Mouse (Mus musculus) mouse trophoblast stem cell (cell line): ENCODE data around the gene Sim2.

Source experiments
- in situ Hi-C, 2 experiments: fragments of 300-500 bp; cut with MseI, MboI; formaldehyde crosslinking; loops; 2 replicates in 1 of 2; 3 replicates in 1 of 2; pipeline ENCODE4 v1.15.1; 2025

The Sim2 gene

DNA sequence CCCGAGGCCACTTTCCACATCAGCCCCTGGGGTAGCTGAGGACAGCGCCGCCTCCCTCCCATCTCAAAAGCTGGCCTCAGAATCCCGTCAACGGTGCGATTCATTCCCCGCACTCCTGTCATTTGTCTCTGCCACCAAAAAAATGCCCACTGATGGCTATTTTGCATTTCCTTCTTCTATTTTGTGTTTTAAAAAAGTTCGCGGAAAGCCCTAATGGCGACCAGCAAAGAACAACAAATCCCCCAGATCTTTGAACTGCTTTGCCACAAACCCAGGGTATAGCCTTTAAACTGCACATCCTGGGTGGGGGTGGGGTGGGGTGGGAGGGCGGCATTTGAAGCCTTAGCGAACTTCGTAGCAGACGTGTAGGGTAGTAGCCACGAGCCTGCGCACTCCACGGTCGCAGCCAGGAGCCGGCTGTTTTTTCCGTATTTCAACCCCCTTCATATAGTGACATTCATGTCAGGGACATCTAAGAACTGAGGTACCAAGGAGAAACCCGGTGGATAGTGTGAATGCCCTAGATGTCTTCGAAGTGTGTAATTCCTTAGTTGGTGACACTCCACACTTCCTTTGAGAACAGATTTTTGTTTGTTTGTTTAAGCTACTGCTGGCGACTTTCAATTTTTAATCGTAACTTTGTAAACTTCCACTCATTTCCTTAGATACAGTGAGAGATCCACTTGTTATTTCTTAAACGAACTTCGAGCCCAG lies 10.5 kb downstream of the Sim2 start:
- in situ Hi-C loops, result no loop called here

- in situ Hi-C loops, result no loop called here
Observed at GRCm38 (mm10) chr16:94096479-94096878, 11.7 kb downstream of the Sim2 start.

DNA sequence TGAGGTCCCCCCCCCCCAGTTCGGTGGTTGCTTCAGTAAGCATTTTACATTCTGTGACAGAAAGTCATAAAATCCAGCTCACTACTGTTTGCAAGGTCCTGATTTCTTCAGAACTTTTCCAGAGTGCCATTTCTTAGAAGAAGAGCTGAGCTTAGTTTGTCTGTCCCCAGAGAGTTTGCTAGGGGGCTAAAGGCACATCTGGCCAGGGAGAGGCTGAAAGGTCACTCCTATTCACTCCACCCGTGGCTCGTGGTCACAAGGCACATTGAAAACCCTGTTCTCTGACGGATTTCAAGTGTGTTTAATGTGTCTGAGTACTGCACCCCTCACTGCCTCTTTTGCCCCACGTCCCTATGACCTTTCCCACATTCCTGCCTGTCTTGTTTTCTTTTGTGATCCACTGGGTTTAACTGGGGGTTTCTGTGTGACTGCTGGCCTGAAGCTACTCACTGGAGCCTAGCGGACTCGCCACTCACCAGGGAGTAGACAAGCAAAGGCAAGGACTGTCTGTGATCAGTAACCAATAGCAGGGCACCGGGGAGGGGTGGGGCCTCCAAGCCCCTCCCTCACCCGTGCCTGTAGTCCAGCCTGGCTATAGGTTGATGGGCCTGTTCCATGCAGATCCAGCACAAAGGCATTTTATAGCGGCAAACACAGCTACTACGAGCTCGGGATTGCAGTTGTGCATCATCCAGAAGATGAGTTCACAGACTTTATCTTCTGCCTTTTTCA lies 13.2 kb downstream of the Sim2 start:
- in situ Hi-C loops, result no loop called here

- in situ Hi-C loops, result no loop called here
Observed at GRCm38 (mm10) chr16:94113160-94113559, 28.4 kb downstream of the Sim2 start.

DNA sequence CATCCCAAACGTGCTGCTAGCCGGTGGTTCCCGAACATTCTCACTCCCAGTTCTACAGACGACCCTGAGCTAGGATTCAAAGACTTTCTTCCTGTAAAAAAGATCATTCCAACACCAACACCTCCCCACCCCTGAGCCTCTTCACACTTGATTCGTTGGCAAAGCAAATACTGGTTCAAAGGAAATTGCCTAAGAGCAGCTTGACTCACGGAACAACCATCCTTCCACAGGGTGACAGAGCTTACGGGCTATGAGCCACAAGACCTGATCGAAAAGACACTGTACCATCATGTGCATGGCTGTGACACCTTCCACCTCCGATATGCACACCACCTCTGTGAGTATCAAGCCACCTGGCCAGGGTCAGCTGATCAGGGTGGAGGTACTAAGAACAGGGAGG lies 30.0 kb downstream of the Sim2 start:
- in situ Hi-C loops, result no loop called here

GRCm38 (mm10) chr16:94117333-94117732 lies 32.6 kb downstream of the Sim2 start:
- in situ Hi-C loops, result no loop called here

DNA sequence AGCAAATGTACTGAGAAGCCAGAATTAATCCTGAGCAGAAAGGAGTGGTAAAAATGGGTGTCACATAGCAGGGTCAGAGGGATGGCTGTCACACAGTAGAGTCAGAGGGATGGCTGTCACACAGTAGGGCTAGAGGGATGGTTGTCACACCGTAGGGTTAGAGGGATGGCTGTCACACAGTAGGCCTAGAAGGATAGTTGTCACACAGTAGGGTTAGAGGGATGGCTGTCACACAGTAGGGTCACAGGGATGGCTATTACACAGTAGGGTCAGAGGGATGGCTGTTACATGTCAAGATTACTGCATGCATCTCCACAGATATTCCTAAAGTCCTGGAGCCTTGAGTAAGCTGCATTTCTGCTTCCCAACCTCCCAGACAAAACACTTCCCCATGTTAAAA lies 33.7 kb downstream of the Sim2 start:
- in situ Hi-C loops, result no loop called here

DNA sequence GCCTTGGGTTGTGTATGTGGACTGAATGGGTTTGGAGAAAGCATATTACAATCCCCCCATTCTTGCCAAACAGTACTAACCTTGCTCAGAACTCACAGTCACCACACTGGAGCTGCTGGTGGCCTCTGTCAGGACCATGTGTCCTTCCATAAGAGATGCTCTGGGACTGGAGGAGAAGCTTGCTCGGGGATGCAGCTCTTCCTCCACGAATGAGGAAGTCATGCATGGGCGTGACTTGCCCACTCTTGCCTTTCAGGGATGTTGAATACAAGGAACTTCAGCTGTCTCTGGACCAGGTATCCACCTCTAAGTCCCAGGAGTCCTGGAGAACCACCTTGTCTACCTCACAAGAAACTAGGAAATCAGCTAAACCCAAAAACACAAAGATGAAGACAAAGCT lies 37.6 kb downstream of the Sim2 start:
- in situ Hi-C loops, result no loop called here

- in situ Hi-C loops, result no loop called here
Observed at GRCm38 (mm10) chr16:94123247-94123646, 38.5 kb downstream of the Sim2 start.

- in situ Hi-C loops, result no loop called here
Observed at GRCm38 (mm10) chr16:94125172-94125981, 40.6 kb downstream of the Sim2 start.

DNA sequence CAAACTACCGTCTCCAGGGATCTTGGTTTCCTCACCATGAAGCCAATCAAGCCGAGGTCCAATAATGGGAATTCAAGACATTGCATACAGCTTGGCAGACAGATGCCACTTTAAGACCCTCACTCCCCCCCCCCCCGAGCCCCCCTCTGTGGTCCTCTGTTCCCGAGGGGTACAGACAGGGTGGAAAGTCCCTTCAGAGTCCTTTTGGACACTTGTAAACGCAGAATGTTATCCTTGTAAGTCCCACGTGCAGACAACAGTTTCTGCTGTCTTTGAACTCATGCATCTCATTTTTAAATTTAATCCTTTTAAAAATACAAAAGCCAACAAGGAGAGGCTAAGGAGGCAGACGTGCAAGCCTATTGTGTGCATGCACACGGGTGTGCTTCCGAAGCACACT lies 41.5 kb downstream of the Sim2 start:
- in situ Hi-C loops, result no loop called here

DNA sequence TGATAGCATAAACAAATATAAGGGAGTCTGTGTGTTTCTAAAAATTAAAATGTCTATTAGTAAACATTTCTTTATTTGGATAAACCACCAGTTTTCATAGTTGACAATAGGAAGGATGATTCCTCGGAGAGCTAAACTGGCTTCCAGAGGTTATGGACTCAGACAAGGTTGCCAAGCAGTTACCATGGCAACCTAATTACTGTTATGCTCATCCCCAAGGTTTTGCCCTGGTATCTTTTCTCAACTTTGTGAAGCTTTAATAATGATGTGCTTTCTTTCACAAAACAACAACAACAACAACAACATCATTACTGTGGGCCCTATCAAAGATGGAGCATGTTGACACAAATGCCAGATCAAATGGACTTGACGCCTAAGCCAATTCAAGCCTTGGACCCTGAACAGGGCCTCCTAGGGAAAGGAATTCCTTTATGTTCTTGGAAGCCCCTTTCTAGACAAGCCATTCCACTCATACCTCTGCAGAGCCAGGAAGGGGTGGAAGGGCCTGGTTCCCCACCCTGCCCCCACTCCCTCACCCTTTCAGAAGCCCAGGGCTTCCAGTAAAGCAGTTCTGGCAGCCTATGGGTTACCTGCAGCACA lies 43.6 kb downstream of the Sim2 start:
- in situ Hi-C loops, result no loop called here

DNA sequence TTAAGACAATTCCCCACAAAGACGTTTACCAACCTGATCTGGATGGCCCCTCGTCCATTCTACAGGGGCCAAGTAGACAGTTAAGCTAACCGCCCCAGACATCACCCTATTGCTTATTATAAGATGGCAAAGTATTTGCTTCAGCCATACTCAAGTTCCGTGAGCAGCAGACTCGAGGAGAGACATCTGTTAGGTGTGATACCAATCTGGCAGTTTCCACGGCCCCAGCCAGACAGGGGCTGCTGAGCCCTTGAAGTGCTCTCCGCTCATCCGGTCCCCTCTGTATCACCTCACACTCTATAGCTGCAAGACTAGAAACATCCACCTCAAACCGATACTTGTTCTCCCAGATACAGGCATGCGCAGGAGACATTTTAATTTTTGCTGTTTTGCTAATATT lies 49.5 kb downstream of the Sim2 start:
- in situ Hi-C loops, result no loop called here

GRCm38 (mm10) chr16:94140746-94141145 lies 56.0 kb downstream of the Sim2 start:
- in situ Hi-C loops, result no loop called here

DNA sequence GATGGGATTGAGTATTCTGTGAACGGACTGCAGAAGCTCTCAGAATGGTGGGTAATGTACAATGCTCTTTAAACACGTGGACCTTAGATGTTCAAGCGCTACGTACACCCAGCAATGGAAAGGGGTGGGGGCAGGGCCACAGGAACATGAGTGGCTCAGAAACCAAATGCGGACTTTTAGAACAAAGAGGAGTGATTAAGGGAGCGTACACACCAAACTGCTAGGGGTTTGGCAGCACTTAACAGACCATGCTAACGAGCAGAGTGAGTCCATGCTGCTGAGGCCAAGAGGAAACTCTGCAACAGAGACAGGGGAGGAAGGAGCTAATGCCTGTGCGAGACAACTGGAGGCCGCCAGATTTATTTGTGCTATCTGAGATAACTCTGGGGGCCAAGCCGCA lies 58.6 kb downstream of the Sim2 start:
- in situ Hi-C loops, result no loop called here

- in situ Hi-C loops, result no loop called here
Observed at GRCm38 (mm10) chr16:94148139-94148538, 63.4 kb downstream of the Sim2 start.

- in situ Hi-C loops, result no loop called here
Observed at GRCm38 (mm10) chr16:94150125-94151103, 65.7 kb downstream of the Sim2 start.

DNA sequence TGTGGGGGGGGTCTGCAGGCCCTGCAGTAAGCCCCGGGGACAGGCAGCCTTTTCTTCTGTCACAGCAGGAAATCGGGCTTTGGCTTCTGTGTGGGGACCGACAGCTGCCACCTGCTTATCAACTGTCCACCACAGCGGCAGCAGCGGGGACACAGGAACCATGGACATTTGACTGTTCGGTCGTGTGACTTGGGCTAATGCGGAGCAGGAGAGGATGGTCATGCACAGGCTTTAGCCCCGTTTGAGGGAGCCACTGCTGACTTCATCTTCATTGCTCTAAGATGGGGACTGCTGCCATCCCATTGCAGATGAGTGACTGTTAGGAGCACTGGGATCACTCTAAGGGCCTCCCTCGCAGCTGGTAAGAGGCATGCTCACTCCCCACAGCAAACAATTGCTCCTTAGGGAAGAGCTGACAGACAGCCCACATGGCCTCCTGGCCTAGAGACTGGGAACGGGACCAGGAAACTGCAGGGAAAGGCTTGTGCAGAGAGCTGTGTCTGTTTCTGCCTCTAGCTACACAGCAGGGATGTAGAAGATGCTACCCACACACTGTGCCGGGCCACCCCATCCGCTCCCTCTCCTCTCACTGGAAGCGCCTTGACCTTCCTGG lies 70.4 kb downstream of the Sim2 start:
- in situ Hi-C loops, result no loop called here

- in situ Hi-C loops, result no loop called here
Observed at GRCm38 (mm10) chr16:94157819-94158218, 73.1 kb downstream of the Sim2 start.

DNA sequence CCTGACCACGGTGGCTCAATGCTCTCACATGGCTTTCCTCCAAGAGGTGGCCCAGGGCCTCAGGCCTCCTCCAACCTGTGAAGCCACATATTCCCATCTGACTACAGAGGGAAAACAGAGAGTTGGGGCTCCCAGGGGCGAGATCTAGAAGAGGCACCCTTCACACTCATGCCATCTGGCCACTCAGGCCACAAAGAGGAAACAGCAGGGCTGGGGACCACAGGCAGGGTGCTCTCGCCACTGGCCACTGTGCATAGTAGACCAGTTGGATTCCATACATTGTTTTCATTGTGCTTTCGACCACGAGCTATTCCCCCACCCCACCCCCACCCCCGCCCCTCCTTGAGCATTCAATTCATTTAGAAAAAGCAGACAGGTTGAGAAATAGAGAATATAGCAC lies 77.3 kb downstream of the Sim2 start:
- in situ Hi-C loops, result no loop called here

DNA sequence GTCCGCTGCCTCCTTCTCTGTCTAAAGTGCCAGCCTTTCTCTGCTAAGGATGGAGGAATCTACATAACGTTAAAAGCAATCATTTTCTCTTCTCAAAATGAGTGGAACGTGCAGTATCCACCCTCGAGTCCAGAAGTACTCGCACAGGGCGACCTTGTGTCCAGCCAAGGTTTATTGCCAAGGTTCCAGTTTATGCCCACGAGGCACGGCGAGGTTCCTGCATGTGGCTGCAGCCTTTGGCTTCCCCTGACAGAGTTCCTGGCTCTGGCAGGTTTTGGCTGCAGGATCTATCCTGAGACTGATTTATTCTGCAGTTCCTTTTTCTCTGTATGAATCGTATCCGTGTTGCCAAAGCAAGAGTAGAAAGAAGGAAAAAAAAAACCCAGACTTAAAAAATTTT lies 78.3 kb downstream of the Sim2 start:
- in situ Hi-C loops, result no loop called here
